Mouse (Mus musculus): Measurements from ENCODE around the gene Gstm6. TPM values are rescaled to one million over a fixed set of nuclear protein-coding genes. Genes with fewer than 3 reads are reported as not detected.

The Gstm6 gene
- polyA plus RNA-seq (2014; fragmentation: Illumina TruSeq; extraction: RNeasy Lipid Tissue Mini Kit (QIAGEN cat#74804); ENCODE audit: low read depth, low replicate concordance), result 56.0 TPM

DNA sequence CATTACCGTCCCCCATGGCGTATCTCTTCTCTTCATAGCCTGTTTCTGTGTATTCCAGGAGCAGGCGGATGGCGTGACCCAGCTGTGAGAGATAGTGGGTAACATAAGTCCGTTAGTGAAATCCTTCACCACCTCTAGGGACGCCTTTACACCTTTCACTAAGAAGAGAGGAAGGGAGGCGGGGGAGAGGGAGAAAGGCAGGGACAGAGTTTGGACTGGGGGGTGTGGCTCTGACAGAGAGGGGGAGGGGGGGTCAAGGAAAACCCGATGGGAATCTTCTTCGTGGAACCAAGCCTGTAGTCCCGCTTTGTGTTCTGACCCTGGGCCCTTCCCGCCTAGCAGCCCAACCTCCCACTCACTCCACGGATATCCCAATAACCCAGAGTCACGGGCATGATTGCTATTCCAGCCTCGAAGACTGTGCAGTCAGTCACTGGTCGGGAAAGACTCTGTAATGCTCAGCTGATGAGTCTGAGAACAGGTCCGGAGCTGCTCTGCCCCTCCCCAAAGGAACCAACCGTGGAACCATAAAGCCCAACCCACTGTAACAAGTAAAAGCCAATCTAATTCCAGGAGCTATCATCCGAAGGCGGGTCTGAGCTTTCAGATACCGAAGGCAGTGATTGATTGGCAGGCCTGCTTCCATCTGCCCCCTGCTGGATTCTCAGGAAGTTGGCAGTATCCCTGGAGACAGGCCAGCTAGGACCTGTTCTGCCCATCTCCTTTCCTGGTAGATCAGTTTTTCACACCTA is at the start of gene Gstm6:
Gene Gstm6, minus strand, starts transcription at position 511 of the 752 bp plus-strand sequence.

GRCm38 (mm10) chr3:107986041-107986562 is 42.6 kb upstream of the Gstm6 start, which contains the start of gene Gstm2:
Gene Gstm2, minus strand, starts transcription at chr3:107986453.

GRCm38 (mm10) chr3:107968724-107969395 is 25.3 kb upstream of the Gstm6 start, which contains the start of gene Gstm3:
Gene Gstm3, minus strand, starts transcription at chr3:107969283.

GRCm38 (mm10) chr3:107931670-107932069 is 11.9 kb downstream of the Gstm6 start, which contains the start of gene Gstm7:
Gene Gstm7, minus strand, starts transcription at chr3:107931817.

GRCm38 (mm10) chr3:107895720-107896569 is 47.6 kb downstream of the Gstm6 start, which contains the start of gene Gstm5:
Gene Gstm5, plus strand, starts transcription at chr3:107895821.

Other genes with a start within 250 kb of the Gstm6 start
- 85.4 TPM for gene Ahcyl1, start 247.2 kb downstream of the Gstm6 start, polyA plus RNA-seq (2014; fragmentation: Illumina TruSeq; extraction: RNeasy Lipid Tissue Mini Kit (QIAGEN cat#74804); ENCODE audit: low read depth, low replicate concordance)
- gene Csf1, start 183.3 kb downstream of the Gstm6 start, polyA plus RNA-seq (2014; fragmentation: Illumina TruSeq; extraction: RNeasy Lipid Tissue Mini Kit (QIAGEN cat#74804); ENCODE audit: low read depth, low replicate concordance), result 2.3 TPM
- gene Eps8l3, start 66.5 kb downstream of the Gstm6 start, polyA plus RNA-seq (2014; fragmentation: Illumina TruSeq; extraction: RNeasy Lipid Tissue Mini Kit (QIAGEN cat#74804); ENCODE audit: low read depth, low replicate concordance), result 7.9 TPM
- gene Gstm5, start 47.9 kb downstream of the Gstm6 start, polyA plus RNA-seq (2014; fragmentation: Illumina TruSeq; extraction: RNeasy Lipid Tissue Mini Kit (QIAGEN cat#74804); ENCODE audit: low read depth, low replicate concordance), result 3,284 TPM
- 22.5 TPM for gene Gstm7, start 11.9 kb downstream of the Gstm6 start, polyA plus RNA-seq (2014; fragmentation: Illumina TruSeq; extraction: RNeasy Lipid Tissue Mini Kit (QIAGEN cat#74804); ENCODE audit: low read depth, low replicate concordance)
- not detected for gene Gstm3, start 25.5 kb upstream of the Gstm6 start, polyA plus RNA-seq (2014; fragmentation: Illumina TruSeq; extraction: RNeasy Lipid Tissue Mini Kit (QIAGEN cat#74804); ENCODE audit: low read depth, low replicate concordance)
- 222 TPM for gene Gstm2, start 42.7 kb upstream of the Gstm6 start, polyA plus RNA-seq (2014; fragmentation: Illumina TruSeq; extraction: RNeasy Lipid Tissue Mini Kit (QIAGEN cat#74804); ENCODE audit: low read depth, low replicate concordance)
- gene Gstm1, start 74.2 kb upstream of the Gstm6 start, polyA plus RNA-seq (2014; fragmentation: Illumina TruSeq; extraction: RNeasy Lipid Tissue Mini Kit (QIAGEN cat#74804); ENCODE audit: low read depth, low replicate concordance), result 104 TPM
- gene Gstm4, start 101.1 kb upstream of the Gstm6 start, polyA plus RNA-seq (2014; fragmentation: Illumina TruSeq; extraction: RNeasy Lipid Tissue Mini Kit (QIAGEN cat#74804); ENCODE audit: low read depth, low replicate concordance), result 2.7 TPM
- gene Ampd2, start 142.9 kb upstream of the Gstm6 start, polyA plus RNA-seq (2014; fragmentation: Illumina TruSeq; extraction: RNeasy Lipid Tissue Mini Kit (QIAGEN cat#74804); ENCODE audit: low read depth, low replicate concordance), result 1.7 TPM
- 0.90 TPM for gene Gnat2, start 149.0 kb upstream of the Gstm6 start, polyA plus RNA-seq (2014; fragmentation: Illumina TruSeq; extraction: RNeasy Lipid Tissue Mini Kit (QIAGEN cat#74804); ENCODE audit: low read depth, low replicate concordance)
- 93.3 TPM for gene Gnai3, start 202.4 kb upstream of the Gstm6 start, polyA plus RNA-seq (2014; fragmentation: Illumina TruSeq; extraction: RNeasy Lipid Tissue Mini Kit (QIAGEN cat#74804); ENCODE audit: low read depth, low replicate concordance)
- gene Gpr61, start 211.1 kb upstream of the Gstm6 start, polyA plus RNA-seq (2014; fragmentation: Illumina TruSeq; extraction: RNeasy Lipid Tissue Mini Kit (QIAGEN cat#74804); ENCODE audit: low read depth, low replicate concordance), result 0.38 TPM
- 0.43 TPM for gene Amigo1, start 242.6 kb upstream of the Gstm6 start, polyA plus RNA-seq (2014; fragmentation: Illumina TruSeq; extraction: RNeasy Lipid Tissue Mini Kit (QIAGEN cat#74804); ENCODE audit: low read depth, low replicate concordance)